In genomic region chr13:69583591-69583990, GRCm38 (mm10) we compare ENCODE assay signal across 31 mouse cellular contexts.
"Had no signal": no experiment of that assay in that cellular context is flagged by ENCODE, and none has a peak within 500 bp of the region (broad histone marks: within the 10 kb centered on the region; RNA-seq: fewer than 3 reads in every experiment).

No protein-coding gene starts in this region.

- H3K4me2 ChIP-seq: limb, embryonic 12.5 days; limb, embryonic 13.5 days; limb, embryonic 15.5 days; liver, embryonic 11.5 days; liver, embryonic 13.5 days; liver, embryonic 15.5 days; lung, embryonic 14.5 days; lung, embryonic 15.5 days; midbrain, embryonic 11.5 days; midbrain, embryonic 12.5 days; midbrain, embryonic 13.5 days; midbrain, embryonic 15.5 days; neural tube, embryonic 12.5 days; neural tube, embryonic 13.5 days had no signal

- H3K4me1 ChIP-seq: limb, embryonic 12.5 days; limb, embryonic 13.5 days; limb, embryonic 15.5 days; liver, embryonic 13.5 days; lung, embryonic 15.5 days; midbrain, embryonic 12.5 days; midbrain, embryonic 13.5 days; midbrain, embryonic 15.5 days; neural tube, embryonic 12.5 days; neural tube, embryonic 13.5 days had no signal

- H3K27me3 ChIP-seq: limb, embryonic 12.5 days; limb, embryonic 13.5 days; limb, embryonic 15.5 days; liver, embryonic 13.5 days; liver, embryonic 15.5 days; lung, embryonic 15.5 days; megakaryocyte, embryonic 14.5 days; midbrain, embryonic 12.5 days; midbrain, embryonic 13.5 days; midbrain, embryonic 15.5 days; neural tube, embryonic 12.5 days; neural tube, embryonic 13.5 days had no signal

- H3K4me3 ChIP-seq: limb, embryonic 10.5 days; limb, embryonic 12.5 days; limb, embryonic 13.5 days; limb, embryonic 15.5 days; liver, embryonic 13.5 days; liver, embryonic 15.5 days; lung, embryonic 15.5 days; megakaryocyte, embryonic 14.5 days; midbrain, embryonic 10.5 days; midbrain, embryonic 12.5 days; midbrain, embryonic 13.5 days; midbrain, embryonic 15.5 days; myocyte; neural tube, embryonic 12.5 days; neural tube, embryonic 13.5 days had no signal

- DNase-seq: left cerebral cortex, postnatal 4 days; liver; liver, embryonic 13.5 days; liver, postnatal 0 days; lung, adult 18-20 months; lung, adult 2 months; lung, embryonic 14.5 days; lung, postnatal 10 days; lung, postnatal 14 days; lung, postnatal 36 days; midbrain, embryonic 14.5 days had no signal

- ATAC-seq: liver, postnatal 0 days; lung, postnatal 0 days; midbrain, embryonic 13.5 days; midbrain, embryonic 15.5 days; midbrain, embryonic 16.5 days had no signal

- H3K9ac ChIP-seq: limb, embryonic 12.5 days; limb, embryonic 13.5 days; limb, embryonic 15.5 days; liver, embryonic 13.5 days; liver, embryonic 14.5 days; liver, embryonic 15.5 days; liver, postnatal 0 days; lung, embryonic 14.5 days; lung, embryonic 15.5 days; midbrain, embryonic 12.5 days; midbrain, embryonic 13.5 days; midbrain, embryonic 15.5 days; neural tube, embryonic 12.5 days; neural tube, embryonic 13.5 days had no signal

- H3K9me3 ChIP-seq: limb, embryonic 10.5 days; limb, embryonic 12.5 days; limb, embryonic 13.5 days; limb, embryonic 15.5 days; liver, embryonic 13.5 days; liver, embryonic 15.5 days; lung, embryonic 15.5 days; megakaryocyte, embryonic 14.5 days; midbrain, embryonic 10.5 days; midbrain, embryonic 12.5 days; midbrain, embryonic 13.5 days; midbrain, embryonic 15.5 days; neural tube, embryonic 12.5 days; neural tube, embryonic 13.5 days had no signal

- H3K36me3 ChIP-seq: limb, embryonic 10.5 days; limb, embryonic 12.5 days; limb, embryonic 13.5 days; limb, embryonic 15.5 days; liver, embryonic 13.5 days; liver, embryonic 15.5 days; lung, embryonic 15.5 days; midbrain, embryonic 12.5 days; midbrain, embryonic 13.5 days; midbrain, embryonic 15.5 days; neural tube, embryonic 12.5 days; neural tube, embryonic 13.5 days had no signal

- H3K27ac ChIP-seq: limb, embryonic 10.5 days; limb, embryonic 12.5 days; limb, embryonic 13.5 days; limb, embryonic 15.5 days; liver, embryonic 13.5 days; liver, embryonic 14.5 days; liver, embryonic 15.5 days; lung, embryonic 15.5 days; macrophage; midbrain, embryonic 10.5 days; midbrain, embryonic 12.5 days; midbrain, embryonic 13.5 days; midbrain, embryonic 15.5 days; neural tube, embryonic 12.5 days; neural tube, embryonic 13.5 days had no signal
